Mouse (Mus musculus): ENCODE measurements around the gene Mrps30.
A peak's percentile ranks its signal among the peaks of the same experiment; 100 is the strongest.
"Not testable (repeated sequence)": the region's sequence is repeated elsewhere in the genome, so short reads cannot be mapped to it uniquely, and the experiment has no call there.

The Mrps30 gene

GRCm38 (mm10) chr13:118386511-118387447, at the start of gene Mrps30, which contains the start of gene B430218F22Rik:
Gene Mrps30, minus strand, starts transcription at chr13:118387252.
Gene B430218F22Rik, plus strand, starts transcription at chr13:118386630.
- peak; percentile 97 to 98 for DNase-seq

DNA sequence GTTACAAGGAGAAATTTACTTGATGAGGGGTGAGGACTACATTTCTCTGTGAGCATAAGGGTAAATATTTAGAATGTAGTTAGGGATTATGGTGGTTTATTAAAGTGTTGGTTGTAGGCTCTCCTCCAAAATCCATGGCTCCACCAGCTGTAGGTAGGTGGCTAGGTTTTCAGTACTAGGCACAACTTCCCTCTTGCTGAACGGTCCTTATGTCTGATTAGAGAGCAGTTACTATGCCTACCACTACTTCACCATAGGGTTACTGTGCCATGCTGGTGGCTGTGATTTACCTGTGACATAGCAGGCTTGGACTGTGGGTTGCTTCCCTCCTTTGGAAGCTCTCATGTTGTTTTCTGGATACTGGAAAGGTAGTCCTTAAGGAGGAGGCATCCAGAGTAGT, 33.8 kb upstream of the Mrps30 start:
- no peak for DNase-seq

DNA sequence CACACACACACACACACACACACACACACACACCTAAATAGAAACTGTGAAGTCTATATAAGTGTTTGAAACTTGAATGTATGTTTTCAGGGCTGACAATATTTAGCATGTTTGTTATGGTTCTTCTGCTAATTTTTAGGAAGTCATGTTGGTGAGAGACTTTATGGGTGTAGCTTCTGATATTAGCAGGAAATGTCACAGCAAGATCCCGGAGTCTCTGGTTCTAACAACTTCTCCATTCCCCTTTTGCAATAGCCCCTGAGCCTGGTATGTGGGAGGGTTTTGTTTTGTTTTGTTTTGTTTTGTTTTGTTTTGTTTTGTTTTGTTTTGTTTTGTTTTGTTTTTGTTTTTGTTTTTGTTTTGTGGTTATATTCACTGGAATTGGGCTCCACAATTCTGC, 33.4 kb upstream of the Mrps30 start:
- DNase-seq = no peak

DNA sequence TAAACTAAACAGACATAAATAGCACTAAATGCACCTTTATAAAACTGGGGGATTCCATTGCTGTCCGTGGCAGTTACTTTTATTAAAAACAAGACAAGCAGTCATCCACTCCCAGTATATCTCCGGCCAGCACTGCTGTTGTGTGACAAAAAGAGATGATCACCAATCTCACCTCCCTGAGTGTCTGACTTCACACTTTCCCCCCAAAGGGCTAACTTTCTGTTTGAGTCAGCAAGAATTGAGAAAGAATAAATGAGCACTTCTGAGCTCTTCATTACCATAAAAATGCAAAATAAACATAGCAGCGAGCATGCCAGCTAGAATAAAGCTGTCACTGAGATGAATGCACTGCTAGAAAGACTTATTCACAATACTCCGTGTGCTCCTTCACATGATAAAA, 31.1 kb upstream of the Mrps30 start:
- DNase-seq = no peak

GRCm38 (mm10) chr13:118411297-118411992, 24.4 kb upstream of the Mrps30 start:
- no peak for DNase-seq

DNA sequence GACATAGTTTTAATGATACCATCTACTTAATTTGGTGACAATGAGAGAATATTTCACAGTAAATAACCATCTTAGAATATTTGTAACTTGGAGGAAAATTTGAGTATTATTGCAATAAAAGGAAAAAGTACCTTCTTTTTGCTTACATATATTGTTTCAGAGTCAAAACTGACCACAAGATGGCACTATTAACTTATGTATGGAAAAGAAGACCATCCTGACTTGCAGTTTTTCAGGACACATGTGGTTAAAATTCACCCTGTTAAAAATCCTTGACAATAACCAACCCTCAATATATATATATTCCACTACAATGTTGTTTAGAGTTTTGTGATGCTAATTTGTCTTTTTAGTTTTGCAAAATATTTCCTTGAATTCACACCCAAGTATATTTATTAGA, 16.5 kb upstream of the Mrps30 start:
- no peak for DNase-seq

- no peak for DNase-seq
Observed at GRCm38 (mm10) chr13:118400340-118400739, 13.3 kb upstream of the Mrps30 start.

DNA sequence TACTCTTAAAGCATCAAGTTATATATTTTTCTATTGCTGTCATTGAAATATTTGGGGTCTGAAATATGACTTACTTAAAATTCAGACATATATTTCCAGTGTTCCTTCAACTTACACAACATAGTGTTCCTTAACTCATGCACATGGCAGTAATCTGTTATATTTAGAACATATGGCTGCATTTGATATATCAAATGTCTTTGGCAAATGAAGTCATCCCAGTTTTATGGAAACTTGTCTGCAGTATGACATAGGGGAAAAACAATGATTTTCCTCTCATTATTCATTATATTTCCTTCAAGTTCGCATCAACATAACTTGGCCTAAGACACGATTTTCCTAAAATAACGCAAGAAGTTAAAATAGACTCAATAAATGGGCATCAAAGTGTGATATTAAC, 8.8 kb upstream of the Mrps30 start:
- DNase-seq = no peak

DNA sequence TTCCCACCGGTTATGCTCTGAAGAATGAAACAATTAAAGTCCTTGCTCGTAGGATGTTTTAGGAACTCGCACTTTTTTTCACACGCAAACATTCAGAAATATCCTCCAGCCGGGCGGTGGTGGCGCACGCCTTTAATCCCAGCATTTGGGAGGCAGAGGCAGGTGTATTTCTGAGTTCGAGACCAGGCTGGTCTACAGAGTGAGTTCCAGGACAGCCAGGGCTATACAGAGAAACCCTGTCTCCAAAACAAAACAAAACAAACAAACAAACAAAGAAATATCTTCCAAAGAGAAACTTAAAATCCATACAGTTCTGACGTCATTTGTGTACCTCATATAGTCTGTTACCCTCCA, 373 bp upstream of the Mrps30 start:
- not testable (repeated sequence) for DNase-seq

- DNase-seq = peak; percentile 4 to 11
Observed at GRCm38 (mm10) chr13:118380381-118380780, 6.7 kb downstream of the Mrps30 start.

DNA sequence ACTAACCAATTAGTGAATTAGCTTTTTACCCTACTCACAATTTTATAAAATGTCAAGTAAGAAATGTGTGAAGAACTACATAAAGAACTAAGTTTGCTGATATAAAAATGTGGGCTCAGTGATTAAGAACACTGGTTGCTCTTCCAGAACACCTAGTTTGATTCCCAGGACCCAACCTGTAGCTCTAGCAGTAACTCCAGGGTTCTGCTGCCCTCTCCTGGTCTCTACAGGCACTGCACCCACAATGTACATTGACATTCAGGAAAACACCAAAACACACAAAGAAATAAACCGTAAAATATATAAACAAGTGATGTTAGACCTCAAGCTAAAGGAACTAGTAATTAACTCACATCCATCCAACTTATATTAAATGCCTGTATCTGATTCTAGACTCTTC, 7.9 kb downstream of the Mrps30 start:
- DNase-seq = peak; percentile 77 to 79

DNA sequence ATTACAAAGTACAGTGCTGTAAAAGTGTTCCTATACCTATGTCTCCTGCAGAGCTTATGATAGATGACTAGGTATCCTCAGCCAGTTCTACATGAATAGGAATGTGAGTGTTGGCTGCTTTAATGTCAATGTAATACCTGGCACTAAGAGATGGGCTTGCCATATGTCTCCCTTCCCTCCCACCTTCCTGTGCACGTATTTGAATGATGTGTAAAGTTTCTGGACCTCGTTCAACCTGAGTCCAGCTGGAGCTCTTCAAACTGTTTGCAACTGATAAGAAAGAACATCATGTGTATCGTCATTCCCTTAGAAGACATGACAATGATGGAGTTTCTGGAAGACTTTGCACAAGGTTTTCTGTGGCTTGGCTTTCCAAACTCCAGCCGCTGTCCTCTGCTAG, 14.2 kb downstream of the Mrps30 start:
- DNase-seq = no peak

DNA sequence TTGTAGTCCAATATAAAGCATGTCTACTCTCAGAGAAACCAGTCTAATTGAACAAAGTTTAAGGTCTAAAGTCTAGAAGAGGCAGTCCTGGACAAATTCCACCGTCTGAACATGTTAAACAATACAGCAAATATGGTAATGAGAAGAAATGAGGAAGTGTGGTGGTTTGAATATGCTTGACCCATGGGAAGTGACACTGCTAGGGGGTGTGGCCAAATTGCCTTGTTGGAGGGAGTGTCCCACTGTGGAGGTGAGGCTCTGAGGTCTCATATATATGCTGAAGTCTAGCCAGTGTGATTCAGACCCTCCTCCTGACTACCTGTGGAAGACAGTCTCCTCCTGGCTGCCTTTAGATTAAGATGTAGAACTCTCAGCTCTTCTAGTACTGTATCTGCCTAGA, 21.3 kb downstream of the Mrps30 start:
- DNase-seq = no peak

DNA sequence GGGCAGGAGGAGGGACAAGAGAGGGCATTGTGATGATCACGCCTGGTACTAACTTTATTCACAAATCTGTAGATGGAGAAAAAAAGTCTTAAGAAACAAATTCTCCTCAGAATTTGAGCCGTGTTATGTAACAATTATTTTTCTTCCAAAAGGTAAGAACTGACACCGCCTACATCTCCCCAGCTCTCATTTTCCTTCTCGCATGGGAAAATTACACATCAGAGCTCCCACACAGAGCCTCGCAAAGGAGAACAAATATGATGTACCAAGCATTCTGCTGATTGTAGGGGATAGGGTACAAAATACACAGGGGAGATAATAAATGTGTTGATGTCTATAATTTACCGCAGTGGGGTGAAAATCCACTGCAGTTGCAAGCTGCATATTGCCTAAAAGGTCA, 23.7 kb downstream of the Mrps30 start:
- no peak for DNase-seq

- no peak for DNase-seq
Observed at GRCm38 (mm10) chr13:118350870-118351269, 36.2 kb downstream of the Mrps30 start.

DNA sequence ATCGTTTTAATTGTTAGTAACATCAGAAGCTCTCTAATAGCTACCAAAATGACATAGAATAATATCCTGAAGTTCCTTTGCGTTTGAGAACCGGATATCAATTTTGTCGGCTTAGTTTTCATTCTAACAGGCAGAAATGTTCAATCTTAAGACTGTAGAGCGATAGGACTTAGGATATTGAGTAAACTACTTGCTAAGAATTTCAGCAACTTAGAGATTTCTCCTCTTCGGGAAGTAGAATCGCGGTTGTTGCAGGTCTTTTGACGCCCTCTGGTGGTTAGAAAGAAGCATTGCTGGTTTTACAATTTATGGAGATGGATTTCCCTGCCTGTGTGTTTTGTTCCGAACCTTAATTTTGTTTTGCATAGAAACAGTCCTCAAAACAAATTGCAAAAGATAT, 36.8 kb downstream of the Mrps30 start:
- DNase-seq = no peak
